Mouse (Mus musculus): ENCODE results near the gene Ints12. TPM values are rescaled to one million over a fixed set of nuclear protein-coding genes. Genes with fewer than 3 reads are reported as not detected.

Ints12 gene
- polyA plus RNA-seq, 1 experiment from 2014 or later, result 23.8 TPM

DNA sequence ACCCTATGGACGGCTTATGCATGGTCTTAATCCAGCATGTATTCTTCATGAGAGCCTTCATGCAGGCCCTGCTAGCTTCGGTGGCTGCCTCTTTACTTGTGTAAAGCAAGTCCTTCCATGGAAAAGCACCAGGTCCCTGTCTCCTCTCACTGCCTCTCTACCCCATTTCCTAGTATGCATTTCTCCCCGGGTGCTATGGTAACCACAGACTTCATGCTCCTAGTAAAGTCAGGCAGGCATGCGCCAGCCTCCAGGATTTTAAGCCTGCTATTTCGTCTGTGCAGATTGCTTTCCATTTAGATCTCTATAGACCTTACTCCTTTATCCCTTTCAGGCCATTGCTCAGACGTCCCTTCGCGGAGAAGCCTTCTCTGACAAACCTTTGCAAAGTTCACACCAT is 63.0 kb downstream of the Ints12 start:
- Histone ChIP-seq H3K27me3 (ENCODE audit: control insufficient read depth, insufficient read depth, low read length) (no peaks in the 10 kb centered on the region), H3K4me1 (ENCODE audit: control insufficient read depth, insufficient read depth, low read length) (no peaks in the 10 kb centered on the region), H3K4me2 (ENCODE audit: low read depth) (no peak overlapping the region), H3K9me3 (ENCODE audit: control insufficient read depth, low read length) (no peaks in the 10 kb centered on the region), H3K36me3 (ENCODE audit: control insufficient read depth, insufficient read depth, low read length) (no peaks in the 10 kb centered on the region), H3K4me3 (ENCODE audit: low read depth, low read length) (no peak overlapping the region), H3K27ac (ENCODE audit: low read depth, low read length) (no peak overlapping the region), H3K9ac (ENCODE audit: low read length) (no peak overlapping the region)
- DNase-seq (ENCODE audit: low spot score), result no peak
- ATAC-seq (ENCODE audit: insufficient read depth, low FRiP score, low TSS enrichment), result peak; percentile 27; the same call in 1 of the 2 replicates
- WGBS, result 77% methylated on average over 8 of the region's 8 CpGs

DNA sequence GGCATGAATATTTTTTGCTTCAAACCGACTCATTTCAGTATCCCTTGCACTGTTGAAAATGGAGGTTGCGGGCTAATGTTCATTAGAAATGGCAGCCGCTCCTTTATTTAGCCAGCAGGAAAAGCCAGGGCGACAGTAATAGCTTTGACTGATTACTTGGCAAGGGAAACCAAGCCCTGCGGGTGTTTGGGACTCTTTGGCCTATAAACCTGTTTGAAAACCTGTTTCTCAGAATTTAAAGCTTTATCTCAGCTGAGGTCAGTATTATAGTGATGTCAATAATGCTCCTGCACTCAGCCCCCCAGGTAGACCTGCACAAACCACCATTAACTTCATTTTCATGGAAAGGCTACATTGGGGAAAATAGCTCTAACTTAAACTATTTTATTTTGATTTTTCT is 66.6 kb downstream of the Ints12 start:
- ATAC-seq (ENCODE audit: insufficient read depth, low FRiP score, low TSS enrichment), result no peak
- no peaks in the 10 kb centered on the region for H3K27me3 ChIP-seq (ENCODE audit: control insufficient read depth, insufficient read depth, low read length)
- no peaks in the 10 kb centered on the region for H3K36me3 ChIP-seq (ENCODE audit: control insufficient read depth, insufficient read depth, low read length)
- H3K9ac ChIP-seq (ENCODE audit: low read length), result no peak overlapping the region
- H3K9me3 ChIP-seq (ENCODE audit: control insufficient read depth, low read length), result no peaks in the 10 kb centered on the region
- DNase-seq (ENCODE audit: low spot score), result no peak
- 84% methylated on average over 5 of the region's 5 CpGs for WGBS
- H3K4me1 ChIP-seq (ENCODE audit: control insufficient read depth, insufficient read depth, low read length), result no peaks in the 10 kb centered on the region
- H3K4me2 ChIP-seq (ENCODE audit: low read depth), result no peak overlapping the region
- H3K4me3 ChIP-seq (ENCODE audit: low read depth, low read length), result no peak overlapping the region
- H3K27ac ChIP-seq (ENCODE audit: low read depth, low read length), result no peak overlapping the region

Other genes starting within 250 kb of the Ints12 start
- gene Npnt, start 141.5 kb upstream of the Ints12 start, polyA plus RNA-seq (2014; fragmentation: Nextera tagmentation; extraction: Ambion mirVana), result 7.8 and 8.6 TPM in 2 replicates
- gene Gstcd, start 193 bp downstream of the Ints12 start, polyA plus RNA-seq (2014; fragmentation: Nextera tagmentation; extraction: Ambion mirVana), result 9.7 and 11.0 TPM in 2 replicates
- 0.09 TPM in 1 of 2 replicates, not detected in the other for gene Arhgef38, start 143.1 kb downstream of the Ints12 start, polyA plus RNA-seq (2014; fragmentation: Nextera tagmentation; extraction: Ambion mirVana)
- 87.2 and 87.9 TPM in 2 replicates for gene Ppa2, start 218.3 kb downstream of the Ints12 start, polyA plus RNA-seq (2014; fragmentation: Nextera tagmentation; extraction: Ambion mirVana)

Measured in neural tube, embryonic 11.5 days (tissue).